Mouse (Mus musculus) stomach, embryonic 14.5 days (tissue): Measurements from ENCODE around the gene Suds3. TPM values are rescaled to one million over a fixed set of nuclear protein-coding genes. Genes with fewer than 3 reads are reported as not detected.

Experiments
- ATAC-seq: fragments of 200-750 bp; cut with Nextera tagmentation; 2 replicates; pipeline ENCODE4 v1.8.0; 2017; ENCODE audit warnings: low read depth, moderate TSS enrichment; ENCODE audit not compliant: insufficient number of reproducible peaks, insufficient read depth, low FRiP score
- H3K27ac ChIP-seq: fragments of 300-500 bp; sonication (generic); 2 replicates; pipeline ENCODE4 v1.5.1; 2014; ENCODE audit warnings: mild to moderate bottlenecking, low read length, moderate library complexity, mixed read lengths
- H3K27me3 ChIP-seq: fragments of 300-500 bp; sonication (generic); 2 replicates; pipeline ENCODE4 v1.6.1; 2014; ENCODE audit warnings: low read length, control low read depth, mixed read lengths; ENCODE audit not compliant: control insufficient read depth, insufficient read depth
- H3K36me3 ChIP-seq: fragments of 300-500 bp; sonication (generic); 2 replicates; pipeline ENCODE4 v1.6.1; 2014; ENCODE audit warnings: mild to moderate bottlenecking, control low read depth, low read length, moderate library complexity, mixed read lengths; ENCODE audit not compliant: control insufficient read depth, insufficient read depth
- H3K4me1 ChIP-seq: fragments of 300-500 bp; sonication (generic); 2 replicates; pipeline ENCODE4 v1.6.1; 2014; ENCODE audit warnings: low read length, control low read depth, mixed read lengths; ENCODE audit not compliant: control insufficient read depth, insufficient read depth
- H3K4me2 ChIP-seq: fragments of 300-500 bp; sonication (generic); replicated peaks from 2 replicates; pipeline ENCODE4 v1.6.1; 2014; ENCODE audit warnings: low read depth, low read length, control low read depth
- H3K4me3 ChIP-seq: fragments of 300-500 bp; sonication (generic); 2 replicates; pipeline ENCODE4 v1.5.1; 2014; ENCODE audit warnings: low read depth, low read length, control low read depth
- H3K9ac ChIP-seq: fragments of 300-500 bp; sonication (generic); replicated peaks from 2 replicates; pipeline ENCODE4 v1.6.1; 2014; ENCODE audit warnings: low read depth, mild to moderate bottlenecking, control low read depth, low read length, moderate library complexity, mixed read lengths
- H3K9me3 ChIP-seq: fragments of 300-500 bp; sonication (generic); 2 replicates; pipeline ENCODE4 v1.6.1; 2016; ENCODE audit warnings: low read depth, low read length, control low read depth; ENCODE audit not compliant: control insufficient read depth
- WGBS: fragments of 180-500 bp; shearing (Covaris S2); extraction: QIAGEN DNeasy Blood & Tissue Kit; methylation state at CpG from one replicate; pipeline ENCODE4 v1.1.7; 2014; 5-methylcytosine and 5-hydroxymethylcytosine counted together
- polyA plus RNA-seq: library from polyadenylated mRNA; unstranded; fragments of >200 nt; fragmentation: Nextera tagmentation; extraction: Ambion mirVana; gene quantifications from 2 replicates; pipeline ENCODE4 v1.2.1, GENCODE M21; 2014

Gene Suds3
- polyA plus RNA-seq, 1 experiment from 2014 or later = 41.0 TPM

DNA sequence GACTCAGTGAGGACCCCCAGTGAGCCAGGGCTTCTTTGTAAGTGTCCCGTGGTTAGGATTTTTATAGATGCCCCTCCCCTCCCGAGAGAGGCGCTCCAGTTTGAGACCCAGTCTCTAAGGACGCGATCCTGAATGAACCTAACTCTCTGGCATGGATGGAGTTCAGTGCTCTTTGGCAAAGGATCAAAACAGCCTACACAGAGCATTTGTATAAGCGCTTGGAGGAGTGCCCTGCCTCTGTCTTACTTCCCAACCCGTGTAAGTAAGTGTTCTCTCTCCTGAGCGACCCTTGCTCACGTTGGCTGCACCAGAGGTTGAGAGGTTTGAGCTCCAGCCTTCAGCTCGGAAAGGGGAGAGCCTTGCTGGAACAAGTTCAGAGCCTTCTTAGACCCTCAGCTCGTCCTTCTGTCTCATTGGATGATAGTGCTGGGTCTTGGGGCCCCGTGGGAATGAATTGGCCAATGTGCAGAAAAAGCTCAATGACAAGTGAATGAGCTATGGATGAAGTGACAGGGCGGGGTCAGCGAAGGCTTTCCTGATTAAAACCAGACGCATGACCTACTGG lies 37.7 kb upstream of the Suds3 start:
- no peak overlapping the region for H3K27ac ChIP-seq
- no peaks in the 10 kb centered on the region for H3K9me3 ChIP-seq
- H3K27me3 ChIP-seq = no peaks in the 10 kb centered on the region
- no peak overlapping the region for H3K4me3 ChIP-seq
- peak; percentile 14; the same call in 1 of the 2 replicates for ATAC-seq
- no peak overlapping the region for H3K9ac ChIP-seq
- no peaks in the 10 kb centered on the region for H3K4me1 ChIP-seq
- no peak overlapping the region for H3K4me2 ChIP-seq
- 82% methylated on average over 15 of the region's 15 CpGs for WGBS
- no peaks in the 10 kb centered on the region for H3K36me3 ChIP-seq

DNA sequence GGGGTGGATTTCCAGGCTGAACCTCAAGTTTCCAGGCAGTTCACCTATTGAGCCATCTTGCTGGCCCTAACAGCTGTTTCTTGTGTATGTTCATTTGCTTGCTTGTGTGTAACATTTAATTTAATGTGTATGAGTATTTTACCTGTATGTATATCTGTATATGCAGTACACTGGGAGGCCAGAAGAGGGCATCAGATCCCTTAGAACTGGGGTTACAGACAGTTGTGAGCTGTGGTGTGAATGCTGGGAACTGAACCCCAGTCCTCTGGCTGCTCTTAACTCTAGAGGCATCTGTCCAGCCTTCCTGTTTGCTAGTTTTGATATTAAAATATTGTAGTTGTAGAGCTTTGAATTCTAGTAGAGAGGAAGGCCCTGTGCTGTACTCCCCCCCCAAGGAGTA lies 37.0 kb upstream of the Suds3 start:
- no peak overlapping the region for H3K27ac ChIP-seq
- H3K9ac ChIP-seq = no peak overlapping the region
- no peaks in the 10 kb centered on the region for H3K4me1 ChIP-seq
- no peak for ATAC-seq
- H3K4me3 ChIP-seq = no peak overlapping the region
- H3K9me3 ChIP-seq = no peaks in the 10 kb centered on the region
- no peaks in the 10 kb centered on the region for H3K36me3 ChIP-seq
- no peaks in the 10 kb centered on the region for H3K27me3 ChIP-seq
- no peak overlapping the region for H3K4me2 ChIP-seq

DNA sequence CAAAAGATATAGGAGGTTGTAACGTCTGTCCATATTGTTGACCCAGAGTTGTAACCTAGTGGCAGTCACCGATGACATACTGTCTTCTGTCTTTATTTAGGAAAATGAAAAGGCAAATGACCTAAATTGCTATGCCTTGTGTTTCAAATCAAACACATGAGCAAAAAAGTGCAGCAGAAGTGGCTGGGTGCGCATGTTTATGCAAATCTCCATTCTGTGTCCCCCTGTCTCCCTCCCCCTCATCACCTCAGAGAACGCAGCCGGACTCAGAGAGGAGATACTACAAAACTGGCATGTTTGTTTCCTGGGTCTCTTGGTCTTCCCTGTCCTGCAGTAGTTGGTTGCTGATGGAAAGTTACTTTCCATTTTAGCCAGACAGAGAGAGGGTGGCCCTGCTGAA lies 34.2 kb upstream of the Suds3 start:
- whole genome bisulfite sequencing = 76% methylated on average over 5 of the region's 5 CpGs
- no peak for ATAC-seq
- 0 out of 2 replicates have a peak, but pooled peaks cover 4% of the 10 kb centered on the region for H3K9me3 ChIP-seq
- no peaks in the 10 kb centered on the region for H3K4me1 ChIP-seq
- H3K4me3 ChIP-seq = no peak overlapping the region
- no peak overlapping the region for H3K9ac ChIP-seq
- no peaks in the 10 kb centered on the region for H3K36me3 ChIP-seq
- H3K27me3 ChIP-seq = no peaks in the 10 kb centered on the region
- no peak overlapping the region for H3K4me2 ChIP-seq
- no peak overlapping the region for H3K27ac ChIP-seq

DNA sequence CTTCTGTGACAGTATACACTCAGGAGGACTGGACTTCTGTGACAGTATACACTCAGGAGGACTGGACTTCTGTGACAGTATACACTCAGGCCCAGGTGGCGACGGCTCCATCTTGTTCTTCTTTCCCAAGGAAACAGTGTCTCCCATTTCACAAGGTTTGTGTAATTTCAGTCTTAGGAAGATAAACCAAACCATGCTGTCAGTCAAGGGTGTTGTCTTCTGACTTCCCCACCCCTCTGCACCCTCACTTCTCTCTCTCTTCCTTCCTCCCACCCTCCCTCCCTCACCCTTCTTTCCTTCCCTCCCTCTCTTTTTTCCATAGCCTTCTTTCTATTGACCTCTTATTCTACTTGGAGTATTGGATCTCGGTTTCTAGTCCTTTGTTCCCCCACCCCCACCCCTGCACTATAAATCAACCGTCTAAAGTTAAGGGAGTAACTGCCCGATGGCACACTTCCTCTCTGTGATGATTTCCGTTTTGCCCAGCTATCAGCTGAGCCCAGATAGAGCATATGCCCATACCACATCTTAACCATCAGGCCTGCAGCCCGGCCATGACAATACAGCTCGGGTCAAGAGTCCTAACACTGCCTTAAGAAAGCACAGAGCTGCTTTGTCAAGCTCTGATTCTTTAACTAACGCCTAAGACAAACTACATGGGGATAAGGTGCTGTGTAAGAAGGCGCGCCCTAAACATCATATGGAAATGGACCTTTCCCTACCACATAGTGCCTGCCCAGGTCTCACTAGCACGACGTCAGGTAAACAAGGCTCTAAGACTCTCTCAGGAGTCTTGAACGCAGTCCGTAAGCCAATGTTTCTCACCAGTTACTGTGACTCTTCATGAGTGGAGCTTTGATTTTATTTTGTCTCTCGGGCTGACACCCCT lies 33.4 kb upstream of the Suds3 start:
- 65% methylated on average over 16 of the region's 16 CpGs for WGBS
- Histone ChIP-seq H3K4me2 (no peak overlapping the region), H3K36me3 (no peaks in the 10 kb centered on the region), H3K9me3 (0 out of 2 replicates have a peak, but pooled peaks cover 4% of the 10 kb centered on the region), H3K4me1 (no peaks in the 10 kb centered on the region), H3K27ac (no peak overlapping the region), H3K27me3 (no peaks in the 10 kb centered on the region), H3K9ac (no peak overlapping the region), H3K4me3 (no peak overlapping the region)
- no peak for ATAC-seq

DNA sequence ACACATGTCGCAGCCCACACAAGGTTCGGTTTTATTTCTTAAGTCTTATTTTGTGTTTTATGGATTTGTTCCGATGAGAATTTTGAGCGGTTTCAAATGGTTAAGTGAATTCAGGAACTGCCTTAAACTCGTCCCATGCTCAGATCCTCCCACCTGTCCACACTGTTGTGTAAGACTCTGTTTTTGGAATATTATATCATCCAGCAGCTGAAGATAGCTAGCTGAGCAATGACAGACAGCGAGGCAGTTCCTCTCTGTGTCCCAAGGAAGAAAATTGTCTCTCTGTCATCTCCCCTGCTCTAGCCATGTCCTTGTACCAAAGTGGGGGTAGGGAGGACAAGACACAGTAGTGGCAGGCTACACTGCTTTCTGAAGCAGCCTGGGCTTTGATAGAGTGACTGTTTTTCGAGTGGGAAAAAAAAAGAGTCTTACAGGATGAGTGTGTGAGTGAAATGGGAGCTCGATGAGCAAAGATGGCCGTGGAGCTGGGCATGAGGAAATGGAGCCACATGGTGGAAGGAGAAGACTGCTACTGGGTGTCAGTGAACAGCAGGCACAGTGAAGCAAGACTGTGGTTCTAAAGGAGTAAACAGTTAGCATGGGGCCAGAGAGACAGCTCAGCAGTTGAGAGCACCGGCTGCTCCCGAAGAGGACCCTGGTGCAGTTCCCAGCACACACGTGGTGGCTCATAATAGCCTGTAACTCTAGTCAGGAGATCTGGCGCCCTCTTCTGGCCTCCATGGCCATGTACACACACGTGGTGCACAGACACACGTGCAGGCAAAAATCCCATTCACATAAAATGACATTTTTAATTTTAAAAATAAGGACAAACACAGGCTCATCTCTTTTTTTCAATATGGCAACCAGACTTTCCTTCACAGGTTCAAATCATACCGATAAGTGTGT lies 31.5 kb upstream of the Suds3 start:
- Histone ChIP-seq H3K4me2 (no peak overlapping the region), H3K36me3 (no peaks in the 10 kb centered on the region), H3K4me1 (no peaks in the 10 kb centered on the region), H3K9me3 (0 out of 2 replicates have a peak, but pooled peaks cover 4% of the 10 kb centered on the region), H3K4me3 (no peak overlapping the region), H3K9ac (no peak overlapping the region), H3K27ac (no peak overlapping the region), H3K27me3 (no peaks in the 10 kb centered on the region)
- ATAC-seq = no peak
- WGBS = 93% methylated on average over 16 of the region's 16 CpGs

DNA sequence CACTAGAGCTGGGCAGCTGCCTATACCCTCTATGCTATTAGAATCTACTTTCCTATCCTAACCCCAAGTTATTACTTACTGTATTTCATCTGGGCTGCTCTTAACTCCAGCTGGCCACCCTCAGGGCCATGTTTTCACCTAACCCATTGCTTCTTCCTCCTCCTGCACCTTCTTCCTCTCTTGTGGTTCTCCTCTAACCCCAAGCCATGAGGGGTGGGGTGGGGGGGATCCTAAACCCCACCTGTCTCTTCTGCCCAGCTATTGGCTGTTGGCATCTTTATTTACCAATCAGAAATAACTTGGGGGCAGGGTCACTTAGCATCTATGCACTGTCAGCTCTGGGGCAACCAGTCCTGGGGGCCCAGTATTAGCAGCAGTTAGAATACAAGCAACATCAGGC lies 30.3 kb upstream of the Suds3 start:
- H3K4me1 ChIP-seq = no peaks in the 10 kb centered on the region

DNA sequence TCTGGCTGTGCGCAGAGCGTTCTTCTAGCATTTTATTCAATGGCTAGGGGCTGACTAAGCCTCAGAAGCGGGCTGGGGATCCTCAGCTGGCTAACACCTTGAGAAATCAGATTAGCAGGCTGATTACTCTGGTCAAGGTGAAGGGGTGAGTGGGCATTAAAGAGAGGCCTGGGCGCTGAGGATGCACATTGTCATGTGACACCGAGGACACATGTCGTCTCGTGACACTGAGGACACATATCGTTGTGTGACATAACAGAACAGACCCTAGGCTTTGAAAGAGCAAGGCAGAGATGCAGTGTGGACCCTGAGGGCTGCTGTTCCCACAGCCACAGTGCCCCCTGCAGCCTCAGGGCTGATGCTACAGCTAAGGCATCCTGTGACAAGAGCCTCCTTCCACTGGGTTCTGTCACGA lies 27.8 kb upstream of the Suds3 start:
- 0 out of 2 replicates have a peak, but pooled peaks cover 4% of the 10 kb centered on the region for H3K9me3 ChIP-seq
- H3K27me3 ChIP-seq = no peaks in the 10 kb centered on the region
- no peak overlapping the region for H3K27ac ChIP-seq
- no peaks in the 10 kb centered on the region for H3K36me3 ChIP-seq
- no peak overlapping the region for H3K4me3 ChIP-seq
- no peak overlapping the region for H3K4me2 ChIP-seq
- WGBS = 49% methylated on average over 9 of the region's 9 CpGs
- H3K4me1 ChIP-seq = no peaks in the 10 kb centered on the region
- H3K9ac ChIP-seq = no peak overlapping the region
- 0 out of 2 replicates have a peak, but pooled peaks have one; percentile 23 for ATAC-seq

More for the DNA sequence above, 30.3 kb upstream of the Suds3 start:
- H3K4me2 ChIP-seq = no peak overlapping the region
- no peak overlapping the region for H3K9ac ChIP-seq
- no peaks in the 10 kb centered on the region for H3K36me3 ChIP-seq
- H3K4me3 ChIP-seq = no peak overlapping the region
- 0 out of 2 replicates have a peak, but pooled peaks cover 4% of the 10 kb centered on the region for H3K9me3 ChIP-seq
- H3K27me3 ChIP-seq = no peaks in the 10 kb centered on the region
- H3K27ac ChIP-seq = no peak overlapping the region
- no peak for ATAC-seq

DNA sequence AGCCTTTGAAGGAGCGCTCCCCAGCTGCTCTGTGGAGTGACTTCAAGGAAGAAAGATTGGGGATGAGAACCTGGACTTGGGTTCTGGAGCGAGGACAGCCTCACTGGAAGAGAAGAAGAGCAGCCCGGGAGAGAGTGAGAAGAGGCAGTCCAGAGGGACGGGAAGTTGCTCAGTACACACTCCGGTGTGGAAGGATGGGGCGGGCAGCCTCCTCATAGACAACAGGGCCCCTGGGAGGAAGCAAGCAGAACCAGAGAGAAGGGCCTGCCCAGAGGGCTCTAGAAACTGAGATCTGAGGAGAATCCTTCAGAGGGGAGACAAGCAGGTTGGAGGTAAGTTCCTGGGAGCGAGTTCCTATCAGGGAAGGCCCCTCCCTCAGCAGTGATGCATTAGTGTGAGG lies 24.5 kb upstream of the Suds3 start:
- no peak overlapping the region for H3K4me3 ChIP-seq
- H3K9ac ChIP-seq = no peak overlapping the region
- no peak overlapping the region for H3K27ac ChIP-seq
- WGBS = 75% methylated on average over 7 of the region's 7 CpGs
- no peaks in the 10 kb centered on the region for H3K27me3 ChIP-seq
- no peaks in the 10 kb centered on the region for H3K9me3 ChIP-seq
- H3K4me2 ChIP-seq = no peak overlapping the region
- ATAC-seq = no peak
- no peaks in the 10 kb centered on the region for H3K36me3 ChIP-seq
- peaks cover 9% of the 10 kb centered on the region for H3K4me1 ChIP-seq
